Mouse (Mus musculus): ENCODE results near the gene Ilf2. TPM values are rescaled to one million over a fixed set of nuclear protein-coding genes. Genes with fewer than 3 reads are reported as not detected.

The Ilf2 gene
- polyA plus RNA-seq, 1 experiment from 2014 or later, result 351 TPM

GRCm38 (mm10) chr3:90445417-90446200, 30.3 kb upstream of the Ilf2 start:
- H3K4me1 ChIP-seq, result peaks cover 17% of the 10 kb centered on the region
- no peaks in the 10 kb centered on the region for H3K36me3 ChIP-seq (replicated peaks)
- no peak overlapping the region for H3K4me3 ChIP-seq (replicated peaks)
- 70% methylated on average over 11 of the region's 11 CpGs for WGBS
- H3K9ac ChIP-seq, result no peak overlapping the region
- H3K27ac ChIP-seq, result peak overlapping the region; percentile 63
- H3K27me3 ChIP-seq, result no peaks in the 10 kb centered on the region
- H3K9me3 ChIP-seq, result no peaks in the 10 kb centered on the region
- peak overlapping the region; percentile 52 for H3K4me2 ChIP-seq
- no peak for ATAC-seq (ENCODE audit: low FRiP score)

- Histone ChIP-seq H3K4me1 (peaks cover 17% of the 10 kb centered on the region), H3K36me3 (replicated peaks) (no peaks in the 10 kb centered on the region), H3K9me3 (no peaks in the 10 kb centered on the region), H3K27me3 (peaks cover 3% of the 10 kb centered on the region; the same call in 1 of the 2 replicates), H3K4me3 (replicated peaks) (peak overlapping the region; percentile 28), H3K4me2 (peak overlapping the region; percentile 52), H3K27ac (peak overlapping the region; percentile 82), H3K9ac (peak overlapping the region; percentile 27)
- WGBS, result under 1% methylated on average over 17 of the region's 17 CpGs
- ATAC-seq (ENCODE audit: low FRiP score), result peak; percentile 94
Measured at GRCm38 (mm10) chr3:90446389-90447122, 29.4 kb upstream of the Ilf2 start.

- Histone ChIP-seq H3K4me1 (peaks cover 17% of the 10 kb centered on the region), H3K36me3 (replicated peaks) (no peaks in the 10 kb centered on the region), H3K27ac (peak overlapping the region; percentile 82), H3K27me3 (peaks cover 5% of the 10 kb centered on the region; the same call in 1 of the 2 replicates), H3K4me3 (replicated peaks) (peak overlapping the region; percentile 28), H3K9ac (peak overlapping the region; percentile 27), H3K4me2 (peak overlapping the region; percentile 52), H3K9me3 (no peaks in the 10 kb centered on the region)
- 36% methylated on average over 7 of the region's 7 CpGs for WGBS
- peak; percentile 27; the same call in 1 of the 2 replicates for ATAC-seq (ENCODE audit: low FRiP score)
Measured at GRCm38 (mm10) chr3:90447123-90447494, 28.8 kb upstream of the Ilf2 start.

- no peak overlapping the region for H3K4me2 ChIP-seq
- no peak overlapping the region for H3K4me3 ChIP-seq (replicated peaks)
- H3K36me3 ChIP-seq (replicated peaks), result no peaks in the 10 kb centered on the region
- peaks cover 7% of the 10 kb centered on the region; the same call in 1 of the 2 replicates for H3K27me3 ChIP-seq
- peaks cover 17% of the 10 kb centered on the region for H3K4me1 ChIP-seq
- no peak overlapping the region for H3K9ac ChIP-seq
- 19% methylated on average over 6 of the region's 6 CpGs for WGBS
- H3K27ac ChIP-seq, result no peak overlapping the region
- ATAC-seq (ENCODE audit: low FRiP score), result no peak
- H3K9me3 ChIP-seq, result no peaks in the 10 kb centered on the region
Measured at GRCm38 (mm10) chr3:90448626-90449025, 27.3 kb upstream of the Ilf2 start.

- Histone ChIP-seq H3K27ac (no peak overlapping the region), H3K9me3 (no peaks in the 10 kb centered on the region), H3K36me3 (replicated peaks) (no peaks in the 10 kb centered on the region), H3K4me3 (replicated peaks) (no peak overlapping the region), H3K27me3 (peaks cover 7% of the 10 kb centered on the region; the same call in 1 of the 2 replicates), H3K4me2 (no peak overlapping the region), H3K4me1 (peaks cover 14% of the 10 kb centered on the region), H3K9ac (no peak overlapping the region)
- no peak for ATAC-seq (ENCODE audit: low FRiP score)
- 39% methylated on average over 12 of the region's 12 CpGs for WGBS
Measured at GRCm38 (mm10) chr3:90450874-90451273, 25.1 kb upstream of the Ilf2 start.

GRCm38 (mm10) chr3:90451396-90452095, 24.4 kb upstream of the Ilf2 start:
- H3K4me1 ChIP-seq, result peaks cover 8% of the 10 kb centered on the region
- peaks cover 7% of the 10 kb centered on the region; the same call in 1 of the 2 replicates for H3K27me3 ChIP-seq
- H3K9ac ChIP-seq, result no peak overlapping the region
- no peak for ATAC-seq (ENCODE audit: low FRiP score)
- 65% methylated on average over 10 of the region's 10 CpGs for WGBS
- H3K4me2 ChIP-seq, result no peak overlapping the region
- no peaks in the 10 kb centered on the region for H3K9me3 ChIP-seq
- H3K27ac ChIP-seq, result 0 out of 2 replicates have a peak overlapping the region, but pooled peaks have one; percentile 21
- no peaks in the 10 kb centered on the region for H3K36me3 ChIP-seq (replicated peaks)
- H3K4me3 ChIP-seq (replicated peaks), result no peak overlapping the region

- no peak overlapping the region for H3K4me2 ChIP-seq
- H3K36me3 ChIP-seq (replicated peaks), result no peaks in the 10 kb centered on the region
- H3K9ac ChIP-seq, result no peak overlapping the region
- no peak overlapping the region for H3K27ac ChIP-seq
- no peak overlapping the region for H3K4me3 ChIP-seq (replicated peaks)
- H3K27me3 ChIP-seq, result peaks cover 9% of the 10 kb centered on the region; the same call in 1 of the 2 replicates
- no peaks in the 10 kb centered on the region for H3K9me3 ChIP-seq
- 90% methylated on average over 14 of the region's 14 CpGs for WGBS
- no peak for ATAC-seq (ENCODE audit: low FRiP score)
- H3K4me1 ChIP-seq, result no peaks in the 10 kb centered on the region
Measured at GRCm38 (mm10) chr3:90454931-90455330, 21.0 kb upstream of the Ilf2 start.

GRCm38 (mm10) chr3:90459727-90460126, 16.2 kb upstream of the Ilf2 start:
- no peak overlapping the region for H3K4me3 ChIP-seq (replicated peaks)
- H3K9ac ChIP-seq, result no peak overlapping the region
- WGBS, result 73% methylated on average over 9 of the region's 9 CpGs
- ATAC-seq (ENCODE audit: low FRiP score), result no peak
- H3K36me3 ChIP-seq (replicated peaks), result no peaks in the 10 kb centered on the region
- no peak overlapping the region for H3K4me2 ChIP-seq
- H3K4me1 ChIP-seq, result no peaks in the 10 kb centered on the region
- H3K27ac ChIP-seq, result no peak overlapping the region
- no peaks in the 10 kb centered on the region for H3K9me3 ChIP-seq
- H3K27me3 ChIP-seq, result peaks cover 46% of the 10 kb centered on the region

- Histone ChIP-seq H3K27ac (no peak overlapping the region), H3K27me3 (peaks cover 52% of the 10 kb centered on the region)
- WGBS, result 81% methylated on average over 5 of the region's 5 CpGs
Measured at GRCm38 (mm10) chr3:90460315-90460714, 15.6 kb upstream of the Ilf2 start.

GRCm38 (mm10) chr3:90461935-90462334, 14.0 kb upstream of the Ilf2 start:
- Histone ChIP-seq H3K4me3 (replicated peaks) (no peak overlapping the region), H3K4me2 (no peak overlapping the region), H3K27me3 (peaks cover 65% of the 10 kb centered on the region), H3K36me3 (replicated peaks) (no peaks in the 10 kb centered on the region), H3K9me3 (no peaks in the 10 kb centered on the region), H3K9ac (no peak overlapping the region), H3K4me1 (peaks cover 14% of the 10 kb centered on the region), H3K27ac (no peak overlapping the region)
- no peak for ATAC-seq (ENCODE audit: low FRiP score)
- WGBS, result 88% methylated on average over 3 of the region's 3 CpGs

More at GRCm38 (mm10) chr3:90460315-90460714, 15.6 kb upstream of the Ilf2 start:
- Histone ChIP-seq H3K36me3 (replicated peaks) (no peaks in the 10 kb centered on the region), H3K4me1 (peaks cover 4% of the 10 kb centered on the region), H3K4me3 (replicated peaks) (no peak overlapping the region), H3K9ac (no peak overlapping the region), H3K4me2 (no peak overlapping the region), H3K9me3 (no peaks in the 10 kb centered on the region)
- ATAC-seq (ENCODE audit: low FRiP score), result no peak

GRCm38 (mm10) chr3:90462579-90462978, 13.3 kb upstream of the Ilf2 start:
- 31% methylated on average over 7 of the region's 7 CpGs for WGBS
- Histone ChIP-seq H3K4me1 (peaks cover 14% of the 10 kb centered on the region), H3K9ac (no peak overlapping the region), H3K36me3 (replicated peaks) (no peaks in the 10 kb centered on the region), H3K27me3 (peaks cover 67% of the 10 kb centered on the region), H3K9me3 (no peaks in the 10 kb centered on the region), H3K27ac (no peak overlapping the region), H3K4me2 (no peak overlapping the region), H3K4me3 (replicated peaks) (no peak overlapping the region)
- ATAC-seq (ENCODE audit: low FRiP score), result no peak

GRCm38 (mm10) chr3:90464552-90465080, 11.3 kb upstream of the Ilf2 start:
- Histone ChIP-seq H3K9me3 (no peaks in the 10 kb centered on the region), H3K27ac (no peak overlapping the region), H3K4me3 (replicated peaks) (peak overlapping the region; percentile 50), H3K36me3 (replicated peaks) (no peaks in the 10 kb centered on the region), H3K27me3 (peaks cover 74% of the 10 kb centered on the region), H3K9ac (no peak overlapping the region), H3K4me1 (peaks cover 14% of the 10 kb centered on the region), H3K4me2 (peak overlapping the region; percentile 90)
- 11% methylated on average over 37 of the region's 37 CpGs for WGBS
- ATAC-seq (ENCODE audit: low FRiP score), result 0 out of 2 replicates have a peak, but pooled peaks have one; percentile 1
